Mouse (Mus musculus): ENCODE measurements at regions not wholly inside any gene's neighbourhood (a gene's known extent, or its start where the extent isn't known, plus 50 kb on each side); places are given as distances from the start of the nearest gene placed in this dataset.

DNA sequence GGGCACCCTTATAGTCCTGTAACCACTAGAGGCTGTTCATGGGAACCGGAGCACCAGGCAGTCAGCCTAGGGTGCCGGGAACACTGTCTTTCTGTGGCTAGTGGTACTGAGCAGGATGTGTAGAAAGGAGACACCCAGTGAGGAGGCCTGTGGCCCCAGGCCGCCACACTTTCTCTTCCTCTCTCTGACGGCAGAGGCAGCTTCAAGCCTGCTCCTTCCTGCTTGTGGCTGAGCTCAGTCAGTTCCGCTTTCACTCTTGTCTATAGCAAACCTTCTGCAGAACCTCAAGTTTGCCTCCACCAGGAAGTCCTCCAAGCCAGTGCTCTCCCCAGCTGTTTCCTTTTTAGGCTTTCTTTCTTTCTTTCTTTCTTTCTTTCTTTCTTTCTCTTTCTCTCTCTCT is 197.2 kb downstream of the Uaca start:
- H3K4me2 ChIP-seq (replicated peaks; ENCODE audit: low read depth) = no peak overlapping the region
- H3K36me3 ChIP-seq (ENCODE audit: control insufficient read depth, insufficient read depth) = no peaks in the 10 kb centered on the region
- H3K9ac ChIP-seq (ENCODE audit: low read depth, low read length) = no peak overlapping the region
- no peak for TF ChIP-seq CTCF (IDR thresholded peaks at IDR 0.05; ENCODE audit: low read depth)
- no peaks in the 10 kb centered on the region for H3K27me3 ChIP-seq (replicated peaks; ENCODE audit: control insufficient read depth, insufficient read depth, low read length)
- H3K27ac ChIP-seq (ENCODE audit: low read depth, low read length) = no peak overlapping the region
- 64% methylated on average over 5 of the region's 5 CpGs for WGBS
- H3K4me1 ChIP-seq (replicated peaks; ENCODE audit: control insufficient read depth, insufficient read depth, low read length) = no peaks in the 10 kb centered on the region
- no peak overlapping the region for H3K4me3 ChIP-seq (ENCODE audit: low read depth, low read length)
- no peaks in the 10 kb centered on the region for H3K9me3 ChIP-seq (ENCODE audit: control insufficient read depth)
- no peak for ATAC-seq

GRCm38 (mm10) chr9:60993661-60994060 is 199.3 kb downstream of the Uaca start:
- WGBS = 78% methylated on average over 8 of the region's 8 CpGs
- H3K36me3 ChIP-seq (ENCODE audit: control insufficient read depth, insufficient read depth) = no peaks in the 10 kb centered on the region
- no peak overlapping the region for H3K4me2 ChIP-seq (replicated peaks; ENCODE audit: low read depth)
- no peak overlapping the region for H3K4me3 ChIP-seq (ENCODE audit: low read depth, low read length)
- no peaks in the 10 kb centered on the region for H3K9me3 ChIP-seq (ENCODE audit: control insufficient read depth)
- H3K9ac ChIP-seq (ENCODE audit: low read depth, low read length) = no peak overlapping the region
- H3K4me1 ChIP-seq (replicated peaks; ENCODE audit: control insufficient read depth, insufficient read depth, low read length) = no peaks in the 10 kb centered on the region
- H3K27ac ChIP-seq (ENCODE audit: low read depth, low read length) = no peak overlapping the region
- TF ChIP-seq CTCF (IDR thresholded peaks at IDR 0.05; ENCODE audit: low read depth) = no peak
- ATAC-seq = no peak
- H3K27me3 ChIP-seq (replicated peaks; ENCODE audit: control insufficient read depth, insufficient read depth, low read length) = no peaks in the 10 kb centered on the region

- H3K4me1 ChIP-seq (replicated peaks; ENCODE audit: control insufficient read depth, insufficient read depth, low read length) = no peaks in the 10 kb centered on the region
- H3K27ac ChIP-seq (ENCODE audit: low read depth, low read length) = no peak overlapping the region
- WGBS = 51% methylated on average over 6 of the region's 6 CpGs
- no peak overlapping the region for H3K9ac ChIP-seq (ENCODE audit: low read depth, low read length)
- no peaks in the 10 kb centered on the region for H3K36me3 ChIP-seq (ENCODE audit: control insufficient read depth, insufficient read depth)
- ATAC-seq = no peak
- no peak overlapping the region for H3K4me2 ChIP-seq (replicated peaks; ENCODE audit: low read depth)
- no peak overlapping the region for H3K4me3 ChIP-seq (ENCODE audit: low read depth, low read length)
- H3K9me3 ChIP-seq (ENCODE audit: control insufficient read depth) = no peaks in the 10 kb centered on the region
- no peak for TF ChIP-seq CTCF (IDR thresholded peaks at IDR 0.05; ENCODE audit: low read depth)
- no peaks in the 10 kb centered on the region for H3K27me3 ChIP-seq (replicated peaks; ENCODE audit: control insufficient read depth, insufficient read depth, low read length)
Observed at GRCm38 (mm10) chr9:60995096-60995495, 200.8 kb downstream of the Uaca start.

DNA sequence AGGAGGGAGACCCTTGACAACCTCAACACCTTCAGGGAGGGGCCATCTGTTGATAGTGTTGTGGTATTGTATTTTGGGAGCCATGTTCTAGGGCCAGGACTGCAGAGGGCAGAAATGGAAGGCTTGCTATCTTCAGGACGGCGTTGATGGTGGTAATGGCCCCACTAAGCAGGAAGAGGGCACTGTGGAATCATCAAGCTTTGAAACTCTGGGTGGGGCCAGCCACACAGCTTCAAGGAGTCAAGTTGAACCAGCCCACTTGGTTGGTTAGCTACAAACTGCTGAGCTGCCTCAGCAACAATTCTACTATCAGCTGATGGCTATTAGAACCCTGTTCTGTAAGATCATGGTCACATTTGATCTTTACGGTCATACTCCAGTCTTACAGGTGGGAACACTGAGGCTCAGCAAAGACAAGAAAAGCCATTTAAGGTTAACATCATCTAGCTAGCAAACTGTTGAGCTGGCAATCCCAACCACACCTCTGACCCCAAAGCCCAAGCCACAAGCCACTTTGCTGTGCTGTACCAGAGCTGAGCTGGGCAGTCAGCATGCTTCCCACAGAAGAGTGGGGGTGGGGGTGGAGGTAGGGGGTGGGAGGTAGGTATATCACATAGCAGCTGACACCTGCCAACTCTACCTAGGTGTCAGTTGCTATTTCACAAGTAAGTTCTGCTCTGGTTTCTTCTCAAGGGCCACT is 203.9 kb downstream of the Uaca start:
- H3K27ac ChIP-seq (ENCODE audit: low read depth, low read length) = no peak overlapping the region
- WGBS = 59% methylated on average over 3 of the region's 3 CpGs
- TF ChIP-seq CTCF (IDR thresholded peaks at IDR 0.05; ENCODE audit: low read depth) = peak; percentile 70
- H3K36me3 ChIP-seq (ENCODE audit: control insufficient read depth, insufficient read depth) = no peaks in the 10 kb centered on the region
- no peaks in the 10 kb centered on the region for H3K4me1 ChIP-seq (replicated peaks; ENCODE audit: control insufficient read depth, insufficient read depth, low read length)
- H3K9ac ChIP-seq (ENCODE audit: low read depth, low read length) = no peak overlapping the region
- no peaks in the 10 kb centered on the region for H3K27me3 ChIP-seq (replicated peaks; ENCODE audit: control insufficient read depth, insufficient read depth, low read length)
- H3K4me3 ChIP-seq (ENCODE audit: low read depth, low read length) = no peak overlapping the region
- no peak for ATAC-seq
- H3K9me3 ChIP-seq (ENCODE audit: control insufficient read depth) = no peaks in the 10 kb centered on the region
- no peak overlapping the region for H3K4me2 ChIP-seq (replicated peaks; ENCODE audit: low read depth)

- 52% methylated on average over 6 of the region's 6 CpGs for WGBS
- no peak for ATAC-seq
- Histone ChIP-seq H3K27me3 (replicated peaks; ENCODE audit: control insufficient read depth, insufficient read depth, low read length) (no peaks in the 10 kb centered on the region), H3K27ac (ENCODE audit: low read depth, low read length) (no peak overlapping the region), H3K4me3 (ENCODE audit: low read depth, low read length) (no peak overlapping the region), H3K4me2 (replicated peaks; ENCODE audit: low read depth) (no peak overlapping the region), H3K36me3 (ENCODE audit: control insufficient read depth, insufficient read depth) (no peaks in the 10 kb centered on the region), H3K9ac (ENCODE audit: low read depth, low read length) (no peak overlapping the region), H3K4me1 (replicated peaks; ENCODE audit: control insufficient read depth, insufficient read depth, low read length) (no peaks in the 10 kb centered on the region), H3K9me3 (ENCODE audit: control insufficient read depth) (no peaks in the 10 kb centered on the region)
- peak; percentile 62 for TF ChIP-seq CTCF (IDR thresholded peaks at IDR 0.05; ENCODE audit: low read depth)
Observed at GRCm38 (mm10) chr9:60999001-60999529, 204.7 kb downstream of the Uaca start.

DNA sequence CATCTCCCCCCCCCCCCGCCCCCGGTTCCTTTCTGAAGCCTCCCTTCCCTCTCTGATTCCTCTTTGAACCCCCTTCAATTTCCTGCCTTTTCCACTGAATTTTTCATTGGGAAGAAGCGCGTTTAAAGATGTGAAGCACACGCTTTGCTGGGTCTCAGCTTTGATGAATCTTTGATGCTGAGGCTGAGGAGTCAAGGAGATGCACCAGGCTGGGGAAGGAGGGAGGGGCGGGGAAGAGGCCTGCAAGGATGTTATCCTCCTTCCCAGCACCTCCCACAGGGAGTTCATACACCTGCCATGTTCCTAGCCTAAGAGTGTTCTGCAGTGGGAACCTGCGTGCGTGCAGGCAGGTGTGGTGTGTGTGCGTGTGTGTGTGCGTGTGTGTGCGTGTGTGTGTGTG is 205.9 kb downstream of the Uaca start:
- Histone ChIP-seq H3K27me3 (replicated peaks; ENCODE audit: control insufficient read depth, insufficient read depth, low read length) (no peaks in the 10 kb centered on the region), H3K9me3 (ENCODE audit: control insufficient read depth) (no peaks in the 10 kb centered on the region), H3K4me1 (replicated peaks; ENCODE audit: control insufficient read depth, insufficient read depth, low read length) (no peaks in the 10 kb centered on the region), H3K27ac (ENCODE audit: low read depth, low read length) (no peak overlapping the region), H3K9ac (ENCODE audit: low read depth, low read length) (no peak overlapping the region), H3K4me2 (replicated peaks; ENCODE audit: low read depth) (no peak overlapping the region), H3K36me3 (ENCODE audit: control insufficient read depth, insufficient read depth) (no peaks in the 10 kb centered on the region), H3K4me3 (ENCODE audit: low read depth, low read length) (no peak overlapping the region)
- WGBS = 80% methylated on average over 11 of the region's 11 CpGs
- TF ChIP-seq CTCF (IDR thresholded peaks at IDR 0.05; ENCODE audit: low read depth) = no peak
- no peak for ATAC-seq
